Mouse (Mus musculus): ENCODE measurements around the gene Ccnjl. TPM values are rescaled to one million over a fixed set of nuclear protein-coding genes. Genes with fewer than 3 reads are reported as not detected.
A peak's percentile ranks its signal among the peaks of the same experiment; 100 is the strongest.

The Ccnjl gene
- polyA plus RNA-seq, 1 experiment from 2014 or later, result 13.5 TPM

DNA sequence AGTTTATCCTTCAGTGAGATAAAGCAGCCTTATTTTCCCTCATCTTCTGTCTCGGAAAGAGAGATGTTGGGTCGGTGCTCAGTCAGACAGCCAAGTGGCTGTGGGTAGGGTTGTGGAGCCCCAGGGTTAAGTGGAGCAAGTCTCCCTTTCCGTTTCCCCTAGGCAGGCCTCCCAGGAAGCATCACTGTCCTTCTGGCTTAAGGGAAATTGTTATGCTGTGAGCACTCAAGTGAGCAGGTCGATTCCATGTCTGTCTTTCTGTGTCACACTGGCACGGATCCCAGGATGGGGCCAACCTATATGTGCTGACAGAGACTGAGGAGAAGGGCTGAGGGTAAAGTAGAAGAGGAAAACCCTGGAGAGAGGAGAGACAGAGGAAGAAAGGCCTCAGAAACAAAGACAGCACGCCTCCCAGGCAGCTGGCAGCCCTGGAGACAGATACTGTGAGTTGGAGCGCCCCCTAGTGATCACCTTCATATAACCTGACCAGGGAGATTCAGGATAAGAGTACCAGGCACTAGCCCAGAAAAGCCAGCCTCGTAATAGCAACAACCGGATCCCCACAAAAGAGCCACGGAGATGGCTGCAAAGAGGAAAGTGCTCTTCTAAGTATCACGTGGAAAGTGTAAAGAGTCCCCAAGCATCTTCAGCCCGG lies 84.4 kb downstream of the Ccnjl start:
- 22% methylated on average over 12 of the region's 12 CpGs for WGBS

GRCm38 (mm10) chr11:43617924-43618323 lies 89.3 kb downstream of the Ccnjl start:
- peak overlapping the region; percentile 31; the same call in 1 of the 2 replicates for H3K27ac ChIP-seq (replicated peaks)
- 37% methylated on average over 5 of the region's 5 CpGs for WGBS
- H3K27me3 ChIP-seq, result no peaks in the 10 kb centered on the region
- H3K4me3 ChIP-seq, result no peak overlapping the region
- no peak overlapping the region for H3K9ac ChIP-seq (replicated peaks)
- no peaks in the 10 kb centered on the region for H3K9me3 ChIP-seq
- no peak overlapping the region for H3K4me2 ChIP-seq (replicated peaks)
- peak; percentile 27 for ATAC-seq (replicated peaks)
- H3K36me3 ChIP-seq, result no peaks in the 10 kb centered on the region
- H3K4me1 ChIP-seq, result peaks cover 15% of the 10 kb centered on the region

More for the DNA sequence above, 84.4 kb downstream of the Ccnjl start:
- H3K4me1 ChIP-seq, result peaks cover 21% of the 10 kb centered on the region
- H3K27me3 ChIP-seq, result no peaks in the 10 kb centered on the region
- H3K4me3 ChIP-seq, result no peak overlapping the region
- peak; percentile 88 for ATAC-seq (replicated peaks)
- peak overlapping the region; percentile 76 for H3K27ac ChIP-seq (replicated peaks)
- no peak overlapping the region for H3K4me2 ChIP-seq (replicated peaks)
- peak overlapping the region; percentile 20; the same call in 1 of the 2 replicates for H3K9ac ChIP-seq (replicated peaks)
- no peaks in the 10 kb centered on the region for H3K9me3 ChIP-seq
- no peaks in the 10 kb centered on the region for H3K36me3 ChIP-seq

DNA sequence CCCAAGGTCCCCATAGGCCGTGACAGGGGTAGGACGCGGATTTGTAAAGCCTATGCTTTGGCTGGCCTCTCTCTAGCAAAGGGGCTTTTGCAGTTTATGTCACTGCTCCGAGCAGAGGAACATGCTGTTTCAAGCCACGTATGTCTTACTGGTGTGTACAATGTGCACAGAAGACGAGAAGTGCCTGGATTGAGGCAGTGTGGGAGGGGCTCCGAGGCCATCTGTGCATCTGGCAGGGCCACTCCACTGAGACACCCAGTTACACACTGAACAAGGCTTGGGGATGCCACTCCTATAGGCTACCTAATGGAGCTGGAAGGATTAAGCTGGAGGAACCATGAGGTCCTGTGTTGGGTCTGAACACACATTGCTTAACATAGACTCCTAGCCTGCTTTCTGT lies 89.8 kb downstream of the Ccnjl start:
- Histone ChIP-seq H3K9me3 (no peaks in the 10 kb centered on the region), H3K4me3 (no peak overlapping the region), H3K27ac (replicated peaks) (peak overlapping the region; percentile 31; the same call in 1 of the 2 replicates), H3K4me2 (replicated peaks) (no peak overlapping the region), H3K9ac (replicated peaks) (no peak overlapping the region), H3K4me1 (peaks cover 10% of the 10 kb centered on the region), H3K36me3 (no peaks in the 10 kb centered on the region), H3K27me3 (no peaks in the 10 kb centered on the region)
- 44% methylated on average over 7 of the region's 7 CpGs for WGBS
- ATAC-seq (replicated peaks), result peak; percentile 61

GRCm38 (mm10) chr11:43621769-43622168 lies 93.2 kb downstream of the Ccnjl start:
- H3K4me1 ChIP-seq, result peaks cover 17% of the 10 kb centered on the region
- no peak overlapping the region for H3K4me3 ChIP-seq
- no peaks in the 10 kb centered on the region for H3K9me3 ChIP-seq
- H3K27ac ChIP-seq (replicated peaks), result no peak overlapping the region
- no peaks in the 10 kb centered on the region for H3K27me3 ChIP-seq
- 81% methylated on average over 5 of the region's 5 CpGs for WGBS
- no peak overlapping the region for H3K9ac ChIP-seq (replicated peaks)
- H3K4me2 ChIP-seq (replicated peaks), result no peak overlapping the region
- no peak for ATAC-seq (replicated peaks)
- no peaks in the 10 kb centered on the region for H3K36me3 ChIP-seq

DNA sequence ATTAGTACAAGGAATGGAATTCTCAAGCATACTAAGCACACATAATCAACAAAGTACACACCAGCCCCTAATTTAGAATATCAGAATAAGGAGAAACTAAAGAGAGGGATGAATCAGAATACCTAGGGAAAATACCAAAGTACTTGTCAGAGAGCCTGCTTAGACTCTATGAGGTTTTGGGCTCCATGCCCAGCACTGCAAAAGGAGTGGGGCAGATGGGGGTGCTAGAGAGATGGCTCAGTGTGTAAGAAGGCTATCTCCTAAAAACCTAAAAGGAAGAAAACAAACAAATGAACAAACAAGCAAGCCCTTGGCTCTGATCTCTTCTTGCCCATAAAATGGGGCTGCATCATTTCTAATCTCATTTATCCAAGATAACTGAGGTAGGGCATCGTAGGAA lies 95.8 kb downstream of the Ccnjl start:
- no peaks in the 10 kb centered on the region for H3K27me3 ChIP-seq
- peaks cover 13% of the 10 kb centered on the region for H3K4me1 ChIP-seq
- no peak overlapping the region for H3K27ac ChIP-seq (replicated peaks)
- no peak overlapping the region for H3K4me2 ChIP-seq (replicated peaks)
- H3K4me3 ChIP-seq, result no peak overlapping the region
- 85% methylated on average over 1 of the region's 1 CpGs for WGBS
- no peaks in the 10 kb centered on the region for H3K36me3 ChIP-seq
- no peak overlapping the region for H3K9ac ChIP-seq (replicated peaks)
- no peak for ATAC-seq (replicated peaks)
- H3K9me3 ChIP-seq, result no peaks in the 10 kb centered on the region

DNA sequence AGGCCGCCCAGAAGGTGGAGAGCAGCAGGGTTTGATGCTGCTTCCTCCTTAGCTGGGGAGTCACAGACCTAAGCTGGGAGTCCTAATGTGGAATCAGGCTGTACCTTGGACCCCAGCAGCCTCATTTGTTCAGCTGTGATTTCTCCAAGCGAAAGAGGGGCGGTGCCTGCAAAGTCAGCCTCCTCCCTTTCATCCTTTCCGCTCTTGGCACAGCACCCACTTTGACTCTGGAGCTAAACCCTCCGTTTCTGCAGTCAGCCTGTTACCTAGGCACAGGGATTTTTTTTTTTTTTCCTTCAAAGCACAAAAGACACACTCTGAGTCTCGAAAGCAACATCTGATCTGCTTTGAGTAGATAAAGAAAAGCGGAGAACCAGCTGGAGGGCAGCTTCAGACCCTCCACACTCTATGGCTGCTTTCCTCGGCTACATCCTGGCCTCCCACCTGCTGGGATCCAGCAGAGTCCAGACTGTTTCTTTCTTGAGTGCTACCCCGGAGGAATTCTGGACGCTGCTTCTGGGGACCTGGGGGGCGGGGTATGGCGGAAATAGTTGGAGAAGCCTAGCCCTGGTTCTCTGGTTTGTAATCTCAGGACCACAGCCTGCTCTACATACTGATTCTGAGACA lies 97.8 kb downstream of the Ccnjl start:
- Histone ChIP-seq H3K4me3 (peak overlapping the region; percentile 13), H3K36me3 (no peaks in the 10 kb centered on the region), H3K9ac (replicated peaks) (no peak overlapping the region), H3K4me2 (replicated peaks) (peak overlapping the region; percentile 33), H3K27me3 (no peaks in the 10 kb centered on the region), H3K9me3 (no peaks in the 10 kb centered on the region), H3K27ac (replicated peaks) (peak overlapping the region; percentile 41; the same call in 1 of the 2 replicates), H3K4me1 (peaks cover 13% of the 10 kb centered on the region)
- WGBS, result 7% methylated on average over 12 of the region's 12 CpGs
- ATAC-seq (replicated peaks), result peak; percentile 62

DNA sequence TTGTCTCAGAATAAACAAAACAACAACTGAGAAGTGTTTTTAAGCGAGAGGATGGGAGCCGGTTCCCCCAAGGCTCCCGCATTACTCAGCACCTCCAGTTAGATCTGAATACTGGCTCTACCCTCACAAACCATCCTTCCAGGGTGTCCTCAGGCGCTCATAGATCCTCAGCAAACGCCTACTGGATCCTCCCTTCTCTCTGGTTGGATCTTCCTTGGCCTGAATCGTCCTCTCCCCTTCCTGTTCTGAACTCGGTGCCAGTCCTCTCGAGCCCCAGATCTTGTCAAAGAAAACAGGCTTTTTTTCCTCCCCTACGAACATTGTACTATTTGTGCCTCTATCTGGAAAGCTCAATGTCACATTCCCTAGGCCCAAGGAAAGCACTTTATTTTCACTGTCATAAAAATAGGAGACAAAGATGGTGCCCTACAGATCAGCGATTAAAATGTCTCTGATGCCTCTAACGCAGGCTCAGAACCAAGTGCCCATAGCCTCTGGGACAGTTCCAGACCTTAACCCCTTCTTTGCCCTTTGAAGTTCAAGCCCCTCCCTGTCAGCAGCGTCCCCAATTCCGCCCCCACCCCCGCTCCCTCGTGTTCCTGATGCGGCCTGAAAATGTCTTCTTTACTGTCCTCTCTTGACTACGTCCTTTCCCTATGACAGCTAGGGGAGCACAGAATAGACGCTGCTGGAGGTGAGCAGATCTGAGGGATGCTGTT lies 98.5 kb downstream of the Ccnjl start:
- Histone ChIP-seq H3K4me1 (peaks cover 13% of the 10 kb centered on the region), H3K4me2 (replicated peaks) (peak overlapping the region; percentile 33), H3K27ac (replicated peaks) (peak overlapping the region; percentile 41; the same call in 1 of the 2 replicates), H3K9me3 (no peaks in the 10 kb centered on the region), H3K4me3 (peak overlapping the region; percentile 13; the same call in 1 of the 2 replicates), H3K9ac (replicated peaks) (no peak overlapping the region), H3K27me3 (no peaks in the 10 kb centered on the region), H3K36me3 (no peaks in the 10 kb centered on the region)
- WGBS, result 30% methylated on average over 18 of the region's 18 CpGs
- peak; percentile 20; the same call in 1 of the 2 replicates for ATAC-seq (replicated peaks)

DNA sequence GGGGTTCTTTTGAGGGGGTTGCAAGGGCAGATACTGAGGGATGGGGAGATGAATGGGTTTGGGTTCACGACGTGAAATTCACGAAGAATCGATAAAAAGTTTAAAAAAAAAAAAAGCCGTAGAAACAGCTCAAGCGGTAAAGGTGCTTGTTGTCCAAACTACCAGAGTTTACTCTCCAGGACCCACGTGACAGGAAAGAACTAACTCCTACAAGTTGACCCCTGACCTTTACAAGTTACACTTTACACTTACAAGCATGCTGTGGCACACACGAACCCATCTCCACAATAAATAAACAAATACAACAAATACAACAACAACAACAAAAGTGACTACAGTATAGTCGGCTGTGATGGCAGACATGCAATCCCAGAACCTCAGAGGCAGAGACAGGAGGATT lies 103.1 kb downstream of the Ccnjl start:
- Histone ChIP-seq H3K4me3 (no peak overlapping the region), H3K9me3 (no peaks in the 10 kb centered on the region), H3K9ac (replicated peaks) (no peak overlapping the region), H3K4me2 (replicated peaks) (no peak overlapping the region), H3K4me1 (peaks cover 20% of the 10 kb centered on the region), H3K36me3 (no peaks in the 10 kb centered on the region), H3K27me3 (no peaks in the 10 kb centered on the region), H3K27ac (replicated peaks) (no peak overlapping the region)
- WGBS, result 91% methylated on average over 9 of the region's 9 CpGs
- ATAC-seq (replicated peaks), result no peak

GRCm38 (mm10) chr11:43632566-43632965 lies 104.0 kb downstream of the Ccnjl start:
- H3K4me2 ChIP-seq (replicated peaks), result no peak overlapping the region
- no peak overlapping the region for H3K27ac ChIP-seq (replicated peaks)
- no peak for ATAC-seq (replicated peaks)
- H3K4me3 ChIP-seq, result no peak overlapping the region
- peaks cover 13% of the 10 kb centered on the region for H3K4me1 ChIP-seq
- no peaks in the 10 kb centered on the region for H3K36me3 ChIP-seq
- H3K9me3 ChIP-seq, result no peaks in the 10 kb centered on the region
- H3K27me3 ChIP-seq, result no peaks in the 10 kb centered on the region
- 65% methylated on average over 4 of the region's 4 CpGs for WGBS
- H3K9ac ChIP-seq (replicated peaks), result no peak overlapping the region

DNA sequence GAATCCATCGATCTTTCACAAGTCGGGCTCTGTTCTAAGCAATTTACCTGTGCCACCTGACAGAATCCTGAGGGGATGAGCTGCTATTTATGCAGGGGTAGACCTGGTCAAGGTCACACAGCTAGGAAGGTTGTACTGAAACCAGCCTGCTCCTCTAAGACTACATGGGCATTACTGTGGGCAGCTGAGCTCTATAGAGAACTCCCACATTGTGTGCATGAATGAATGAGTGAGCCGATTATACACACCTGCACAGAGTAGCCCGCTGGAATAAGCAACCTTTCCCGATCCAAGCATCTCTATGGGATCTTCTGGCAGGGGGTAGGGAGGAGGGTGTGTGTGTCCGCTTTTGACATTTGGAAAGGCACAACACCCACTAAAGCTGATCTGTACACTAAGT lies 104.6 kb downstream of the Ccnjl start:
- Histone ChIP-seq H3K4me2 (replicated peaks) (no peak overlapping the region), H3K9me3 (no peaks in the 10 kb centered on the region), H3K27me3 (no peaks in the 10 kb centered on the region), H3K4me1 (peaks cover 13% of the 10 kb centered on the region), H3K27ac (replicated peaks) (no peak overlapping the region), H3K36me3 (no peaks in the 10 kb centered on the region), H3K4me3 (no peak overlapping the region), H3K9ac (replicated peaks) (no peak overlapping the region)
- WGBS, result 78% methylated on average over 6 of the region's 6 CpGs
- peak; percentile 35 for ATAC-seq (replicated peaks)

GRCm38 (mm10) chr11:43633658-43634401 lies 105.2 kb downstream of the Ccnjl start:
- no peaks in the 10 kb centered on the region for H3K9me3 ChIP-seq
- no peak overlapping the region for H3K27ac ChIP-seq (replicated peaks)
- no peak overlapping the region for H3K9ac ChIP-seq (replicated peaks)
- H3K4me3 ChIP-seq, result 0 out of 2 replicates have a peak overlapping the region, but pooled peaks have one; percentile 8
- no peaks in the 10 kb centered on the region for H3K36me3 ChIP-seq
- H3K27me3 ChIP-seq, result no peaks in the 10 kb centered on the region
- ATAC-seq (replicated peaks), result peak; percentile 67
- H3K4me1 ChIP-seq, result peaks cover 13% of the 10 kb centered on the region
- peak overlapping the region; percentile 27; the same call in 1 of the 2 replicates for H3K4me2 ChIP-seq (replicated peaks)
- WGBS, result 30% methylated on average over 19 of the region's 19 CpGs

Data from forebrain, embryonic 15.5 days (tissue).